Mouse (Mus musculus) small intestine, adult 2 months (tissue): ENCODE results near the gene Ubqln4.

Experiments used
- CTCF ChIP-seq: fragments of 200-500 bp; IDR thresholded peaks from 2 replicates; pipeline ENCODE4 v1.5.1; 2012; ENCODE audit warnings: low read depth, mild to moderate bottlenecking, control low read depth, inconsistent platforms, low read length, moderate library complexity, mixed read lengths; ENCODE audit not compliant: insufficient replicate concordance, insufficient read length; ENCODE audit errors: extremely low read depth
- POLR2A ChIP-seq: fragments of 200-500 bp; IDR thresholded peaks from 2 replicates; pipeline ENCODE4 v1.6.1; 2012; ENCODE audit warnings: low read depth, mild to moderate bottlenecking, control low read depth, inconsistent platforms, low read length, moderate library complexity

DNA sequence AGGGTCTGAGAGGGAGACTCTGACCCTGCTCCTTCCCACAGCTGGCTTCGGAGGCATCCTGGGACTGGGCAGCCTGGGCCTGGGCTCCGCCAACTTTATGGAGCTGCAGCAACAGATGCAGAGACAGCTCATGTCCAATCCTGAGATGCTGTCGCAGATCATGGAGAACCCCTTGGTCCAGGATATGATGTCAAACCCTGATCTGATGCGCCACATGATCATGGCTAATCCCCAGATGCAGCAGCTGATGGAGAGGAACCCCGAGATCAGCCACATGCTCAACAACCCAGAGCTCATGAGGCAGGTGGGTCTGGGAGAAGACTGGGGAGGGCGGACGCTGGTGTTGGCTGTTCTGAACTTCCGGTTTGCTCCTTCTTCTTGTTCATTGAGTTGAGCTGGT, 3.1 kb downstream of the Ubqln4 start:
- TF ChIP-seq CTCF = no peak
- no peak for TF ChIP-seq POLR2A
